Mouse (Mus musculus): Measurements from ENCODE around the gene 3110001I22Rik.
A peak's percentile ranks its signal among the peaks of the same experiment; 100 is the strongest.
"Not testable (repeated sequence)": the region's sequence is repeated elsewhere in the genome, so short reads cannot be mapped to it uniquely, and the experiment has no call there.

3110001I22Rik gene

GRCm38 (mm10) chr16:13671685-13672385 is at the start of gene 3110001I22Rik, which contains the start of gene Bfar:
TSS of gene 3110001I22Rik (plus strand) at chr16:13671929.
TSS of gene Bfar (plus strand) at chr16:13671858.
- DNase-seq, result peak; percentile 94 to 95

- peak in 1 of 2 experiments; percentile 5 for DNase-seq
Observed at GRCm38 (mm10) chr16:13628345-13628744, 43.4 kb upstream of the 3110001I22Rik start.

- DNase-seq, result not testable (repeated sequence)
Observed at GRCm38 (mm10) chr16:13638198-13638597, 33.5 kb upstream of the 3110001I22Rik start.

- DNase-seq, result no peak
Observed at GRCm38 (mm10) chr16:13639508-13639907, 32.2 kb upstream of the 3110001I22Rik start.

GRCm38 (mm10) chr16:13640064-13640463 is 31.7 kb upstream of the 3110001I22Rik start:
- peak in 1 of 2 experiments; percentile 41 for DNase-seq

- no peak for DNase-seq
Observed at GRCm38 (mm10) chr16:13644474-13644873, 27.3 kb upstream of the 3110001I22Rik start.

GRCm38 (mm10) chr16:13645930-13646329 is 25.8 kb upstream of the 3110001I22Rik start:
- DNase-seq, result no peak

- no peak for DNase-seq
Observed at GRCm38 (mm10) chr16:13658886-13659285, 12.8 kb upstream of the 3110001I22Rik start.

- DNase-seq, result no peak
Observed at GRCm38 (mm10) chr16:13660736-13661135, 11.0 kb upstream of the 3110001I22Rik start.

- peak; percentile 94 to 97 for DNase-seq
Observed at GRCm38 (mm10) chr16:13667878-13668343, 3.8 kb upstream of the 3110001I22Rik start, which contains the start of gene Parn. TSS of gene Parn (minus strand) at chr16:13668170.

GRCm38 (mm10) chr16:13668402-13669108 is 3.2 kb upstream of the 3110001I22Rik start:
- no peak for DNase-seq

- no peak for DNase-seq
Observed at GRCm38 (mm10) chr16:13669282-13669681, 2.4 kb upstream of the 3110001I22Rik start.

GRCm38 (mm10) chr16:13670896-13671295 is 833 bp upstream of the 3110001I22Rik start:
- DNase-seq, result not testable (repeated sequence)

- peak; percentile 78 to 83 for DNase-seq
Observed at GRCm38 (mm10) chr16:13672386-13672898, 713 bp downstream of the 3110001I22Rik start.

GRCm38 (mm10) chr16:13673114-13673513 is 1.4 kb downstream of the 3110001I22Rik start:
- DNase-seq, result no peak

- no peak for DNase-seq
Observed at GRCm38 (mm10) chr16:13674511-13674910, 2.8 kb downstream of the 3110001I22Rik start.

- DNase-seq, result peak in 1 of 2 experiments; percentile 29
Observed at GRCm38 (mm10) chr16:13678601-13679319, 7.0 kb downstream of the 3110001I22Rik start.

GRCm38 (mm10) chr16:13698998-13699397 is 27.3 kb downstream of the 3110001I22Rik start:
- no peak for DNase-seq

GRCm38 (mm10) chr16:13702184-13702583 is 30.5 kb downstream of the 3110001I22Rik start:
- peak; percentile 5 to 29 for DNase-seq

- DNase-seq, result no peak
Observed at GRCm38 (mm10) chr16:13704676-13705075, 32.9 kb downstream of the 3110001I22Rik start.

- no peak for DNase-seq
Observed at GRCm38 (mm10) chr16:13714910-13715309, 43.2 kb downstream of the 3110001I22Rik start.

GRCm38 (mm10) chr16:13716821-13717553 is 45.3 kb downstream of the 3110001I22Rik start:
- no peak for DNase-seq

All from kidney, postnatal 36 days (tissue).